Mouse (Mus musculus) neural tube, embryonic 10.5 days (tissue): ENCODE measurements at regions not wholly inside any gene's neighbourhood (a gene's known extent, or its start where the extent isn't known, plus 50 kb on each side); places are given as distances from the start of the nearest gene placed in this dataset.

Source experiments
- DNase-seq: peaks from one replicate; pipeline ENCODE4 v3.0.0-alpha.2; 2017; ENCODE audit warnings: low spot score; ENCODE audit errors: extremely low spot score

DNA sequence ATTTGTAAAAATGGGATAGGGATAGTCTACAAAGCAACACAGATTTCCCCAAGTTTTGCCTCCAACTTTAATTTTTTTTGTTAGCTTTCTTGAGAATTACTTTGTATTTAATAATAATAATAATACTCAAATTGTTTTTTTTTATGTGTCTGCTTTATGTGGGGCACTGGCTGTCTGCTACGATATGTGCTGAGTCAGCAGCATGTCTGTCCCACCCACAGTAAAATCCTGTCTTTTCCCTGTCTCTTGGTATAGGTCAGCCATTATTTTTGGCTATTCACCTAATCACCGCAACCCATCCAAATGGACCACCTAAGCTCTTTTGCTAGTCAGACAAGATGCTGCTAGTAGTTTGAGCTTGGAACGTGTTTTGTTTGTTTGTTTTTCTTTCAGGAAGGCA lies 473.0 kb downstream of the Hs3st4 start:
- no peak for DNase-seq

DNA sequence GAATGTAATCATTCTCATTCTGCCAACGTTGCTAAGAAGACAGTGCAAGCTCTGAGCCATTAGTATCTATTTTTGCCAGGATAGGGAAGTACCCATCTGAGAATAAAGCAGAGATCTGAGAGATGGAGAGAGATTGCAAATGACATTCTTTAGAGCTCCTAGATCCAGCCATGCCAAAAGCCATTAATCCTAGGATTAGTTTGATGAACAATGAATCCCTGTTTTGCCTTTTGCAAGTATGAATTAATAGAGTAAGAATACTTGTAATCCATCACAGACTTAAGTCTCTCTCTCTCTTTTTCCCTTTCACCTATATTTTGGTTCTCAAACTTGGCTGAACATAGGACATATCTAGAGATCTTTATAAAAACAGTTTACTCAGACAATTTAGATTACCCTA lies 504.7 kb downstream of the Hs3st4 start:
- no peak for DNase-seq

DNA sequence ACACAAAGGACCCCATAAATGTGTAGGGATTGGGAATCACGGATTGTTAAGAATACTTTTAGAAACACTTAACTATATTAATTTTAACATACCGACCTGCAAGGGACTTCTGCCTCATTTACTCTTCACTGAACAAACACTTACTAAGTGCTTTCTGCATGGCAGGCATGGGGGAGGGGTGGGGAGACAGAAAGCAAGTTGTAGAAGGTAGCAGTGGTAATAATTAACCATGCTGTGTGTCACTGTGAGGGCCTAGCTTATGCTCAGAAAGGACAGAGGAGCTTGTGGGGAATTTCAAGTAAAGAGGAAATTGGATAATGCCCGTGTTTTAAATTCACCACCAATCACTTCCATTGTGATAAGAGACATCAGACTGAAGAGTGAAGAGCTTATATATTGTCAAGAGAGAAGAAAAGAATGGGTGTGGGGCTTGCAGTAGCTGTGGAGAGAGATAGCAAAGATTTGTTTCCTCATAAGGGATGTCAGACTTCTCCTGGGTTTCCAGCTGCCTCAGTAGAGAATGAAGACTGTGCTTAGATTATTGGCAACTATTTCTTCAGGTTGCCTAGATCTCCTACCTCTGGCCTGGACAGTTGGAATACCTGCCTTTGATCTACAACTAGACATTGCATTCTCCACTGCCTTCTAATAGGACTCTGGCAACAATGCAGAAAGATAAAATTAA lies 508.6 kb downstream of the Hs3st4 start:
- no peak for DNase-seq

DNA sequence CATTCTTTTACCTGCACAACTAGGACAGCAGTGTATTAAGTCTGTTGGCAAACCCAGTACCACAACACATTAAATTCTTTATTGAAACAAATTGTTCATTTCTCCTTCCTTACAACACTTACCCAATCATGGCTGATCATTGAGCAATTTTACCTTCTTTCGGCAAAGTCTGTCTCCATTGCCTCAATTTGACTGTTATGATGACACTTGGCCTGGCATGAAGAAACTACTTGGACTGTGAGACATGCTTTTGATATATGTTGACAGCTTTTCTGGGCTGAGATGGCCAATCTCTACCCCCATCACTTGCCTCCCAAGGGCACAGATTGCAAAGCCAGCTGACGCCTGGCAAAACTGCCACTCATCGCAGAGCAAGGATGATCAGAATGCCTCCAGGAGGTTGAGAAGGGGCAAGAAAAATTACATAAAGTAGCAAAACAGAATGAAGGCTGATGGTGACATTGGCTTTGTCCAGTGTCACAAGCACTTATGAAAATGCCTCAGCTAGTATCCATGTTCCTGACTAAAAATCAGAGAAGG lies 509.3 kb downstream of the Hs3st4 start:
- no peak for DNase-seq

DNA sequence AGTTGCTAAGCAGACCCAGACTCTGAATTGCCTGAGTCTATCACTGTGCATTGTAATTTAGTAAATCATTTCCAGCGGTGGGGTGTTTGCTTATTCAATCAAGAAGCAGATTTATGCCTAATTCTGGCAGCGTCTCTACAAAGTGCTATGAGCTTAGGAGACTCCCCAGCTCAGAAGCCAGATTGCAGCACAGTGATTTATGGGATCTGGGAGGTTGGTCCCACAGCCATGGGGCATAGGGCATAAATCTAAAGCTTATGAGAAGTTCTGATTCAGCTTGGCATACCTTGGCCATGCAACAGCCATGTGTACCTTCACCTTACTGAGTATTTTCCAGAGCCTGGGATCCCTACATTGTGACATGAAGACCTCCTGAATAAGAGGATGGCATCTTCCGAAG lies 518.0 kb downstream of the Hs3st4 start:
- no peak for DNase-seq

DNA sequence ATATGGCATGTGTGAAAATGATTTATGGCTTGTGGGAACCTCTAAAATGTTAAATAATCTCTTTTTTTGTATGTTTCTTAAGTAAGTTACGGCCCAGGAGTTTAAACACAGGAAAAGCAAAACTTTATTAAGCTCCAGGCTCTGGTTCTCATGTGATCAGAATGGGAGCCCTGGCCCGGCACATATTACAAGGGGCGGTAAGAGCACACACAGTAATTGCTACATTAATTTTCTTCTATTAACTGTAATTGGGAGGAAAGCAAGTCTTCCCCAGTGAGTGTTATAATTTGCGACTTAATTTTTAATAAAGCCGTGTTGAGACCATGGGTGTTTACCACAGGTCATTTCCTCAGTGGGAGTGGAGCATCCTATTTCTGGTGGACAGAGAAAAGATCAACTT lies 520.1 kb downstream of the Hs3st4 start:
- no peak for DNase-seq

DNA sequence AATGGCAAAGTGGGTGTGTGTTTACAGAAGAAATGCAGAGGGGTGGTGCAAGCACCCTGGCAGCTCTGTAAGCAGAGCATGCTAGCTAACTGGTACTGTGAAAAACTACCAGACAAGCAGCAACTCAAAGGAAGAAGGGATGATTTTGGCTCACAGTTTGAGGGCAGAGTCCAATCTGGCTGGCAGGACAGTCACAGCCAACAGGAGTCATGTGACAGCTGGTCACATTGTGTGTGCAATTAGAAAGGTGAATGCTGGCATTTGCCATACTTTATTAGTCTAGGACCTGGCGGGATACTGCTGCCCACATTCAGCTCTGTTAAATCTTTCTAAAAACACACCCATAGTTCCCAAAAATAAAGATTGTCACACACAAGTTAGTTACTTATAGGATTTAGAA lies 566.4 kb downstream of the Hs3st4 start:
- DNase-seq, result no peak

DNA sequence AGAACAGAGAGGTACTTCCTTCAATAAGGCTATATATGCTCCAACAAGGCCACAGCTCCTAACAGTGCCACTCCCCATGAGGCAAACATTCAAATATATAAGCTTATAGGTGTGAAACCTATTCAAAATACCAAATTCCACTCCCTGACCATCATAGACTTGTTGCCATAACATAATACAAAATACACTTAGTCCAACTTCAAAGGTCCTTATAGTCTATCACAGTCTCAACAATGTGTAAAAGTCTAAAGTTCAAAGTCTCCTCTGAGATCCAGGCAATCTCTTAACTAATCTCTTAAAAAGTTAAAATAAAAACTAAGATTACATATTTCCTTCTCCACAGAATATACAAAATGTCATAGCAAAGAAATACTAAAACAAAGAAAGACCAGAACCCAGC lies 574.5 kb downstream of the Hs3st4 start:
- DNase-seq, result no peak

DNA sequence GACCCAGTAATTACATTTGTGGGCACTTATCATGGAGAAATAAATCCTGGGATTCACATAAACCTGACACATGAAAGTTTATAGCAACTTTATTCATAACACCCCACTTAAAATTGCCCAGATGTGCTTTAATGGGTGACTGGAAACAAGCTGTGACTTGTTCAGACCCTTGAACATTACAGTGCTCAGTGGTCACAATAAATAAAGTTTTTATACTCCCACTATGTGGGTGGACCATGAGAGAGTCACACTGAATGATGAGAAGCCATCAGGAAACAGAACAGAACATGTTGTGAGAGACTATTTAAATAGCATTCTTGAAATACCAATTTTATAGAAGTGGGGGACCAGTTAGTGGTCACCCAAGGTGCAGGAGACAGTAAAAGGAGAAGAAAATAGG lies 588.1 kb downstream of the Hs3st4 start:
- DNase-seq, result no peak

DNA sequence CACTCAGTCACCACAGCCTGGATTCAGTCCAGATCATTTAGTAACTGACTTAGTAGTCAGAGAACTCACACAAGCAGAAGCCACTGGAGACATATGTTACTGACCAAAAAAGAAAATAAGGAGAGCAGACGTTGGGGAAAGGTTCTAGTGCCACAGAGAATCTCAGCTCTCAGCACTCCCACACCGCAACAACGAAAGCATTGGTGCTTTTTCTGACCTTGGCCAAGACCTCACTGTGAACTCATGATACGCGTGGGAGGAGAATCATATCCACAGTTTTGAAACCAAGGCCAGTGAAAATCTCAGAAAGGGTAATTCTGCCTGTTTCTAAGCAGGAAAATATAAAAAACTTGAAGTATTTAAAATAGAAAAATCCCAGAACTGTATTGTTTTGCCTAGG lies 591.0 kb downstream of the Hs3st4 start:
- DNase-seq, result no peak

DNA sequence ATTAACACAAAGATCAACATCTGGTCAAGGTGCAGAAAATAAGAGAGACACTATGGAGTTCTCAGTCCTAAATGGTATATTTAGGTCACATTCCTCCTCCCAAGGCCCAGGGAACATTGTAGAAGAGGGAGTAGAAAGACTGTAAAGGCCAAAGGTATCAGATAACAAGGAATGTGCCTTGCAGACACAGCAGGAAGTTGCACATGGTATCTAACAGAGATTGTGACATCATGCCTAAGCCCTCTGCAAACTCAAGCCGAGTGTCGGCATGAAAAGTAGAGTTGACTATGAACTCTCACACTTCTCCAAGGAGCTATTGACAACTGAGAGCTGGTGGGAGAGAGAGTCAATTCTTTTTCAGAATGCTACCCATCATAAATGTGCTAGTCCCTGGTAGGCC lies 598.7 kb downstream of the Hs3st4 start:
- DNase-seq, result no peak

DNA sequence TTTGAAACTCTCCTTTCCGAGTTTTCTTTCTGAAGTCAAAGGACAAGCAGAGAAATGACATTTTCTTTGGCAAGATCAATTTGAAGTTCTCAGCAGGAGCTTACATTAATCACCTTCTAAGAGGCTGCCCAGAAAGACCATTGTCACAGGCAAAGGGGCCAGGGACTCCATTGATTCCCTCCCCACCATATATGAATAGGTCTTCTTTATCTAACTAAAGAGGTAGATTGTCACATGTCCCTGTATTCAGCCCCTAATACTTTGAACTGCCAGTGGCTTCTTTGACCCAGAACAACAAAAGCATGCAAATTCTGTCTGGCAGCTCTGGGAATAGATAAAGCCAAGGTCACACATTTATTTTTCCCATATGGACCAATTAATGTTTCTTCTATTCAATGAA lies 602.6 kb downstream of the Hs3st4 start:
- DNase-seq, result no peak

DNA sequence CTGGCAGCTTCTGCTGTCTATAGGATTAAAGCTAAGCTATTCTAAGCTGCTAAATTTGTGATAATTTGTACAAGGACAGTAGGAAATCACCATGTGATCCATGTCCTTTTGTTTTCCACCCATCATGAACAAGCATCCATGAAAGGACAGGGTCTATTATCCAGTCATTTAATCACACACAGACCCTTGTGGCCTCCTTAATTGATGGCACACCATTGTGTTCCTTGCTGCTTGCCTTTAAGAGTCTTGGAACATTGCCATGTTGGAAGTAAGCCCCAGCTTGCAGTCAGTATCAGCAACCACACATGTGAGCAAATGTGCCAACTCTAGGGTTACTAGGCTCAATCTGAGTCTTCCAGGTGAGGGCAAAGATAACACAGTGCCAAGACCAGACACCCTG lies 608.7 kb downstream of the Hs3st4 start:
- DNase-seq, result no peak

DNA sequence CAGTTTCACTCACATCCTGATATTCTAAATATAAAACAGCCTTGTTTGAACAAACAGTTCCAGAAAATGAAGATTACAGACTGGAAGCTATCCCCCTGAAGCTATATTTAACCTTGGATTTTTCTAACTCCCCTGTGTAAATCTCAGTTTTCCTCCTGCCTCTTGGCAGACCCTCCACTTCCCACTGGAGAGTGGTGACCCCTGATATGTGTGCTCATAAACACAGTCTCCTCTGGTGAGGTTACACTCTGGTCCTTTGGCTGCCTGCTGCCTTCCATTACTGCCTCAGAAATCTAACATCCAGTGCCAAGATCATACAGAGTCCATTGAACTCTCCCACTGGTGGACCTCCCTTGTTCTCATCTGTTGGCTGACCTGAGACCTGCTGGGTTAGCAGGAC lies 610.8 kb downstream of the Hs3st4 start:
- DNase-seq, result no peak

DNA sequence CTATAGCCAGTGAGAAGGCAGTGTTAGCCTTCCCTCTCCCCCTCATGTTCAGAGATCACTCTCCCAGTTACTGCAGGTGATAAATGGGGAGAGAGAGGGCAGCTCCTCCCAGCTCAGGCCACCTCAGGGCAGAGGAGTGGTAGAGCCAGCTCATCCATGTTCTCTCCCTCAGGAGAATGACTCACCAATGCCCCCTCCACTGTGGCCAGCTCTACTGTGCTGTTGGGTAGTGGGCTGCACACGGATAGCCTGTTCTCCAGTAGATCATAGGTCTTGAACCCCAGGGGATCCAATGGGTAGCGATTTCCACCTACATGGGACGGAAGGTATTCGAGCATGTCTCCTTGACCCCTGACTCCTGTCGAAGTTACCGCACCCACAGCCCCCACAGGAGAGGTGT lies 618.1 kb downstream of the Hs3st4 start:
- no peak for DNase-seq

DNA sequence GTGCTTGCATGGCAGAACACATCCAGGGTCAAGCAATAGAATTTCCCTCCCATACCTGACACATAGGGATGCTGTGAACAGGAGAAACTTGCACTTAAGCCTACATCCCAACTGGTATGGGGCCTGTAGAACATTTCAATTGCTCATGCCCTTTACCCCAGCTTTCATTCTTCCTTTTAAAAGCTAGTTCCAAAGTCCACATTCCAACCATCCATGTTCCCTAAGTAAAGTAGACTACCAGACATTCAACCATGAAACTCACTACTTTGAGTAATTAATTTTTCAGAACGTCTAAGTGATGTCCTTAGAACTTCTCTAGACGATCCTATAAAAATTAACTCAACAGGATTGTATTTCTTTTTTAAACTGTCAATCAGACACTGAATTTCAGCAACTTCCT lies 621.9 kb downstream of the Hs3st4 start:
- no peak for DNase-seq

DNA sequence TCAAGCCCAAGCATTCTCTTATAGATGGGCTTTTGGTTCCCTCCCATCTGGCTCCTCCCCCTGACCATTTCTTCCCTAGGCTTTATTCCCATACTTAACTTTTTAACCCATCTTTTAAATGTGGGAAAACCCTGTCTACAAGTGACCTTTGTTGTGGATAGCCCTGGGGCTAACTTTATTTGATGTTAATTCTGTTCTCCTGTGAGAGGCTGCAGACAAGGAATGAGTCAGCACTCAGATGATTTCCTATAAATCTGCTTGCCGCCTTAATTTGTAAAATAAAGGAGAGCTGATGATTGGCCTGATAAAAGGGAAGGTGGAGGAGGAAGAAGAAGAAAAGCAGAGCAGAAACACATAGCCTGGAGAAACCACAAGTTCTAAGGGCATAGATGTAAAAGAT lies 623.3 kb downstream of the Hs3st4 start:
- no peak for DNase-seq

DNA sequence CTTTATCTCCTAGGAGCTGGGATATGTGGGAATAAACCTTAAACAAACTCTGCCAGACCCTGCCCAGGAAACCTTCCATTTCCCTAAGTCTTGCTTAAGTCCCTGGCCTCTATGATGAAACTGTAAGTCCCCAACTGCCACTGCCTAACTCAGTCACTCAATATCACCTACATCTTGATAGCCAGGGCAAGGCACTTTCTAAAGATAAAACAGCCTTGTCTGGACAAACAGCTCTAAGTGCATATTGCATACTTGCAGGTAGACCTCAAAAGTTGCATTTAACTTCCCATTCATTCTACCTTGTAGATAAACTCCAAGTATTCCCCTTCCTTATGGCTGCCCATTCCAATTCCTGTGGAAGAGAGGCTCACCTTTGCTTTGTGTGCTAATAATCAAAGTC lies 624.4 kb downstream of the Hs3st4 start:
- DNase-seq, result no peak

DNA sequence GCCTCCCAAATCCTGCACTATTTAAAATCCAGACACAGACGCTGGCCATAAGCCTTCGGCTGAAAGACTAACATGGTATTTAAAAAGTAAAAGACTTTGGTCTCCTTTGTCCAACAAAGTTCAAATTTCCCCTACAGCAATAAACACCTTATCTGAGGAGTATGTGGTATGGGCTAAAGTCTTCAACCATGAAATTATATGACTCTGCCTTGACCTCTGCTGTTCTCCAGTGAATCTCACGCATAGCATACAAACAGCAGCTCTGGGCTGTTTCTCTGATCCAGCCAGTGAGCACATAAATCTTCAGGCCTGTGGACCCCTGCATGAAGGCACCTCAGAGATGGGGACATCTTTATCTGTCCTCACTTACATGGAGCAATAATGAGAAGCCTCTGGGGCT lies 627.8 kb downstream of the Hs3st4 start:
- DNase-seq, result no peak

DNA sequence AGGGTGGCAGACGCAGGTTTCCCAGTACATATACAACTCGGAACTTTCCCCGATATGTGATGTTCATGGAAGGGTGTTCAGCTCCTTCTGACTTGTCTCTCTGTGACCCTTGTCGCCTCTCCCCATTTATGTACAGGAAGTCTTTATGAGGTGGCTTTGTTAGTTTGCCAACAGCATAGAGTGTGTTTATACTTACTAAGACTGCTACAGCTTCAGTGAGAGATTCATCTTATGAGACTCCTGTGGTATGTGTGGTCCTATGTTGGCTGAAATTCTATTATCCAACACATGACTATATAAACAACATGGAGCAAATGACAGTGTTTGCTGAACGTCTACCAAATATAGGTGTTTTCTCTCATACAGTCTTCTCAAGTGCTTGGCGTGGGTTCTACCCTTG lies 664.5 kb downstream of the Hs3st4 start:
- DNase-seq, result no peak

DNA sequence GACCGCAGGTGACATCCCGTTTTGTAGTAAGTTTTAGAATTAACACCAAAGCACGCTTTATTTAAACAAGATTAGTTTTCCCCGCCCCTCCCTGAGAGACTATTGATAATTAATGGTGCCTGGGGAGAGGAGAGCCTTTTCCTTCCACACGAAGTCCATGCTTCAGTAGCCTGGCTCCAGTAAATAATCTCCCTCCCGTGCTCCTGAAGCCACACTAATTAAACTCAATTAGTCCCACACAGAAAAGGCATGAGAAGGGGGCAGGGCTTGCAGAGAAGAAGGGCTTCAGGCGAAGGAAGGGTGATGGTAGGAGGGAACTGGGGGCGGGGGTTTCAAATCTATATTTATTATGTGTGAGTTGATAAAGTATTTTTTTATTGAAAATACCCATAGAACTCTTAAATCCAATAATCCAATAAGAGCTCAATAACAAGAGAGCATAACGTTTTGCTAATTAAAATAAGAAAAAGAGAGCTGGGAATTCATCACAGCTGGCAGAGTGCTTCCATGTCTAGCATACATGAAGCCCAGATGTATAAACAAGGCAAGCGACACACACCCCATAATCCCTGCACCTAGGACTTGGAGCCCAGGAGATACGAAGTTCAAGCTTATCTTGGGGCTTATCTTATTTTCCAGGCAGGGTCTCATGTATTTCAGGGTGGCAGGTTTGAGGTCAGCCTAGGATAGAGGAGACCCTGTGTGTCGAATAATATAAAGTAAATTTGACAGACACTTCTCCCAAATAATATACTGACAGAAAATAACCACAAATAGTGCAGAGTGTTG lies 684.7 kb downstream of the Hs3st4 start:
- no peak for DNase-seq

DNA sequence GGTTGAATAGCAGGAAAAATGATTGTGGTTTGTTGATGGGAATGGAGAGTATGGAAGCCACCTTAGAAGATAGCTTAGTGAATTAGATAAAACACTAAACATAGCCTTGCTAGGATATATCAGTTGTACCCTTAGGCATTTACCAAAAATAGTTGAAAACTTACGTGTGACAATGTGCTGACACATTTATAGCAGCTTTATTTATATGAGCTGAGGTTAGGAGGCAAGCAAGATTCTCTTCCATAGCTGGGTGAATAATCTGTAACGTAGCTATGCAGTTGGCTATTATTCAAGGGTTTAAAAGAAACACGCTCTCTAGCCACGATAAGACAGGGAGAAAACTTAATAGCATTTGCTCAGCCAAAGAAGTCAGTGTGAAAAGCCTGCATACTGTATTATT lies 685.4 kb downstream of the Hs3st4 start:
- DNase-seq, result no peak

DNA sequence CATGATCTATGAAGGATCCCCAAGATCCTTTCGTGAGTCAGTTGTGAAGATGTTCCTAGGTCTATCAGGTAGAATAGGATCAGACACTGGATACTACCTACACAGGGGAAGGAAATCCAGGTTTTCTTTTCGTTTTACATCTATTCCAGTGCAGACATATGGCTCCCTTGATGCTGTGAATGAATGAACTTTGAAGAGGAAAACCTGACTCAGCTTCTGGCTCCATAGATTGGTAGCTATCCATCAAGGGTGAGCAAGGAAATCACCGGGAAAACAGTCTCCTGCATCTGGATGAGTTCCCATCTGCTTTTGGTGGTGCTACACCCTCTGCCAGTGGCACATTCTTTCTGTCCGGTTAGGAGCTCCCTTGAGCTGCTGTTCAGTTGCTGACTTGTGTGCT lies 687.8 kb downstream of the Hs3st4 start:
- no peak for DNase-seq
